Mouse (Mus musculus) thymus, postnatal 10 days (tissue): ENCODE measurements around the gene Glra4.
"Not testable (repeated sequence)": the region's sequence is repeated elsewhere in the genome, so short reads cannot be mapped to it uniquely, and the experiment has no call there.

ENCODE experiments used
- DNase-seq, 2 experiments: peaks; one replicate each; pipeline ENCODE4 v3.0.0; 2021; ENCODE audit warnings: low spot score in 2 of 2

The Glra4 gene

DNA sequence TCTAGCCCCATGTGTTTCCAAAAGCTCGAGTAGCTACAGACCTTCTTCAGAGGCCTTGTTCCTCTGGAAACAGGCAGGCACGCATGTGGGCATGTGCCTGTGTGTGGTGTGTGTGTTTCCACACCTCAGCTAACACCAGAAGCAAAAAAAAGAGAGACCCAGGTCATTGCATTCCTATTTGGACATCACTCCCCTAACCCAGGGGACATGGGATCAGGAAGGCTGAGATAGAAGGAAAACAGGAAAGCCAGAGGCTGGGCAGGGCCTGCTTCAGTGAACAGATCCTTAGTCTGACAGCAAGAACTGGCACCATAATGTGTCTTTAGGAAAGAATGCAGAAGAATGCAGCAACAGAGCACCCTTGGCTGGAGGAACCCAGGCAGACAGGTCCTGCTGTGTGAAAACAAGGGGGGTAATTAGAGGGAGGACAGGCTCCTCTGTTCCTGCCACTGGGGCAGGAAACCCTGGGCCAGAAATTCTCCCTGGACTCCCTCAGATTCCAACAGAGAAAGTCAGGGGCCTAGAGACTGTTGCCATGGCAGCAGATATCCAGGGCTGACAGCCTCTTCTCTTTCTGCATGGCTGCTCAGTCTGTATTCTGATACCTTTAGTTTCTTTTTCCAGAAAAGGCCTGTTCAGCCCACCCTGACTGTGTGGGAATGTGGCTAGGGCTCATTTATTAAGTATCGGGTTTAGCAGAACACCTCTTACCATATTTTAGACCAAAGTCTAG, 65.0 kb downstream of the Glra4 start:
- DNase-seq: not testable (repeated sequence)

DNA sequence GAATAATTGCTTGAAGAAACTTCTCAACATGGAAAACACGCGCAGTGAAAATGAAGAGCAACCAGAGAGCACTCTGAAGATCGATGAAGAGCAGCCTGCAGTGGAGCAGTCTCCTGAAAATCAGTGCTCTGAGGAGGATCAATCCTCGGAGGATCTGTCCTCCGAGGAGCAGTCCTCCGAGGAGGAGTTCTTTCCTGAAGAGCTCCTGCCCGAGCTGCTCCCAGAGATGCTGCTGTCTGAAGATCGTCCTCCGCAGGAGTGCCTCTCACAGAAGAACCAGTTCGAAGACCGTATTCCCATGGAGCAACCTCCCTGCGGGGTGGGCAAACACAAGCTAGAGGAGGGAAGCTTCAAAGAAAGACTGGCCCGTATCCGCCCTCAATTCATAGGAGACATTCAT, 71.2 kb downstream of the Glra4 start:
- no peak for DNase-seq

DNA sequence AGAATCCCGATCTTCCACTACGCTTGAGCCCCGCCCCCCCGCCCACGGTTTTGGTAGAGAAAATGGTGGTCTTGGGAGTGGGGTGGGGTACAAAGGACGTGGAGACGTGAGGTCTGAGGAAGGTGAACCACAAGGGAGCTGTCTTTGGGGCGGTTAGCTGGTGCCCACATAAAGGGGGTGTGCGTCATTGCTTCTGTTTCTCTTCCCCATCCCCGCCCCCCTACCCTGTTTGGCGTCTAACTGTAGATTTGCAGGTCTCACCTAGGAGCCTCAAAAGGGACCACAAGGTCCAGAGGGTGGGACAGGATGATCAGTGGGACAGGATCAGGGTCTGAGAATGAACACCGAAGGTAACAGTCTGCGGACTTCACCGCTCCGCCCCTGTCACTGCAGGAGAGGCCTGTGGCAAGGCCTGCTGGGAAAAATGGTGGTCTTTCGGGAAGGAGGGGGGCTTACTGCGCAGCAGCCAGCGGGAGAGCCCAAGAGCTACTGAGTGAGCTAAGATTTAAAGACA, 71.7 kb downstream of the Glra4 start:
- DNase-seq: peak in 1 of 2 experiments; percentile 3
